Mouse (Mus musculus) forebrain, embryonic 10.5 days (tissue): ENCODE measurements around the gene Gbx2. TPM values are rescaled to one million over a fixed set of nuclear protein-coding genes. Genes with fewer than 3 reads are reported as not detected.

ENCODE experiments used
- DNase-seq: peaks from one replicate; pipeline ENCODE4 v3.0.0-alpha.2; 2017; ENCODE audit warnings: low spot score; ENCODE audit errors: extremely low spot score
- H3K27ac ChIP-seq: fragments of 300-500 bp; sonication (generic); 2 replicates; pipeline ENCODE4 v1.5.1; 2016; ENCODE audit warnings: mild to moderate bottlenecking
- H3K27me3 ChIP-seq: fragments of 300-500 bp; sonication (generic); 2 replicates; pipeline ENCODE4 v1.6.1; 2016; ENCODE audit warnings: mild to moderate bottlenecking; ENCODE audit not compliant: poor library complexity, severe bottlenecking
- H3K36me3 ChIP-seq: fragments of 300-500 bp; sonication (generic); replicated peaks from 2 replicates; pipeline ENCODE4 v1.6.1; 2016; ENCODE audit warnings: mild to moderate bottlenecking, moderate library complexity
- H3K4me1 ChIP-seq: fragments of 300-500 bp; sonication (generic); 2 replicates; pipeline ENCODE4 v1.6.1; 2016
- H3K4me3 ChIP-seq: fragments of 300-500 bp; sonication (generic); 2 replicates; pipeline ENCODE4 v1.5.1; 2016; ENCODE audit warnings: mild to moderate bottlenecking, moderate library complexity
- H3K9me3 ChIP-seq: fragments of 300-500 bp; sonication (generic); 2 replicates; pipeline ENCODE4 v1.6.1; 2016; ENCODE audit warnings: mild to moderate bottlenecking, moderate library complexity
- WGBS: fragments of 180-500 bp; shearing (Covaris S2); methylation state at CpG from one replicate; pipeline ENCODE4 v1.1.7; 2016; 5-methylcytosine and 5-hydroxymethylcytosine counted together
- polyA plus RNA-seq: library from polyadenylated mRNA; unstranded; fragments of >200 nt; fragmentation: Nextera tagmentation; extraction: Ambion mirVana; gene quantifications from 2 replicates; pipeline ENCODE4 v1.2.1, GENCODE M21; 2016

The Gbx2 gene
- polyA plus RNA-seq, 1 experiment from 2014 or later, result 1.2 TPM

DNA sequence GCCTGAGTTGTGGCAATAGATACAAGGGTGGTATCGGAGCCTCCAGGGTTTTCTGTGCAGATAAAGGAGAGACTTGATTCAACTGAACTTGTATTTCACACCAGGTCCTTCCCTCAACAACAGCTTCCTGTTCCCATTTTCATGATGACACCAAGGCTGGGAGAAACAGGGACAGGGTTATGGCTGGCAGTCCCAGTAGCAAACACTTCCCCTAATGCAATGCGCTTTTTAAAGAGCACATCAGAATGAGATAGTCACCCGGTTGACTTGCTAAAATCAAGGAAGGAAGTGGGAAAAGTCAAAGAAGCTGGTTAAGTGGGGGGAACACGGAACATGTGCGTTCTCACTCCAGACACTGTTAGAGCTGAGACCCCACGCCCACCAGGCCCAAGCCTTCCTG, 39.6 kb downstream of the Gbx2 start:
- DNase-seq, result no peak
- 90% methylated on average over 6 of the region's 6 CpGs for WGBS
- Histone ChIP-seq H3K4me1 (peaks cover 36% of the 10 kb centered on the region), H3K36me3 (peaks cover 60% of the 10 kb centered on the region), H3K27ac (no peak overlapping the region), H3K9me3 (no peaks in the 10 kb centered on the region), H3K4me3 (no peak overlapping the region), H3K27me3 (peaks cover 85% of the 10 kb centered on the region)

DNA sequence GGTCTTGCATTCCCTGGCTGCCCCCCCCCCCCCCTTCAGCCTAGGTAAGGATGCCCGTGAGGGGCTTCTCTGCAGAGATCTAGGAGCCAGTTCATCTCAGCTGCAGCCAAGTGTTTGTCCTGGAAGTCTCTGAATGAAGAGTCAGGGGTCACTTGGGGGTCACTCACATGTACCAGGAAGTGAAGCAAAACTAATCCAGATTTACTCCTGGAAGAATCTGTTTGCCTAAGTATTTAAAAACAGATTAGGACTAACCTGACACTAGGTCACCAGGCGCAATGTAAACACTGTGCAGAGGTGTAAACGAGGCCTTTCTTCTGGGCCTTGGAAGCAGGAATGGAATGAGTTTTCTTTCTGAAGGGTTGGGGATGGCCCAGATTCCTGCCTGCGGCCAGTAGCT, 45.3 kb downstream of the Gbx2 start:
- peaks cover 50% of the 10 kb centered on the region for H3K36me3 ChIP-seq
- no peak for DNase-seq
- WGBS, result 10% methylated on average over 4 of the region's 4 CpGs
- peaks cover 69% of the 10 kb centered on the region for H3K27me3 ChIP-seq
- H3K4me1 ChIP-seq, result peaks cover 38% of the 10 kb centered on the region
- H3K9me3 ChIP-seq, result no peaks in the 10 kb centered on the region
- H3K27ac ChIP-seq, result no peak overlapping the region
- no peak overlapping the region for H3K4me3 ChIP-seq

DNA sequence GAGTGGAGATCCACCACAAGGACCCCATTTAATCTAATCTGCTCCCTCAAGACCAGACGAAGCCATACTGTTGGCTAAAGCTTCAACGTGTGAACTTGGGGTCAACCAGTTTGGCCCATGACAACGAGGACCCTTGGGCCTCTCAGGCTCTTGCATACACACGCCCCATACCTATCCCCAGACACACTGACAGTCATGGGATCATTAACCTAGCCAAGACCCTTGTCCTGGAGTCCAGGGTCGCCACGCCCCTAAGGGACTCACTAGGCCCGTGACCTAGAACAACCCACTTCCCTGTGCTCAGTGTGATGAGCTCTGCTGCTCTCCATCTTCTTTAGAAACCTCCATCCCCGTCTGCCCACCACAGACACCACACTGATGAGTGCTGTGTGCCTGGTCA, 46.6 kb downstream of the Gbx2 start:
- WGBS, result 85% methylated on average over 8 of the region's 8 CpGs
- DNase-seq, result no peak
- Histone ChIP-seq H3K27me3 (peaks cover 65% of the 10 kb centered on the region), H3K4me1 (peaks cover 52% of the 10 kb centered on the region), H3K9me3 (no peaks in the 10 kb centered on the region), H3K27ac (no peak overlapping the region), H3K36me3 (peaks cover 37% of the 10 kb centered on the region), H3K4me3 (no peak overlapping the region)

DNA sequence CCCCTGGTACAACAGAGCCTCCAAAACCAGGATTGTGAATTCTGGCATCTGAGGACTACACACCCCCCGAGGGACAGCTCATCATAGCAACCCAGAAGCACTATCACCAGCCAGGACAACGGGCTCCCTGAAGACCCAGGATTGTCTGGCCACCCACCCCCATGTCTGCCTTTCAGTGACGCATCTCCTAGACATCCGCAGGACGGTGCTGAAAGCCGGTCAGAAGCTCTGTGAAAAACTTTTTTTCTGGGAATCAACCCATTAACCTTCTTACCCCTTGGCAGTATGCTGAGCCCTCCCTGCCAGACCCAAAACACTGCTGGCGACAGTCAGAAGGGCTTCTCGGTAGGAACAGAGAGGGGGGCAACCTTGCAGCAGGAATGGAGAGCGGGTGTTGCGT, 50.1 kb downstream of the Gbx2 start:
- H3K36me3 ChIP-seq, result peaks cover 13% of the 10 kb centered on the region; the same call in 1 of the 2 replicates
- H3K27me3 ChIP-seq, result peaks cover 60% of the 10 kb centered on the region
- H3K4me3 ChIP-seq, result no peak overlapping the region
- WGBS, result 81% methylated on average over 10 of the region's 10 CpGs
- H3K27ac ChIP-seq, result no peak overlapping the region
- peaks cover 62% of the 10 kb centered on the region for H3K4me1 ChIP-seq
- no peaks in the 10 kb centered on the region for H3K9me3 ChIP-seq
- DNase-seq, result no peak

DNA sequence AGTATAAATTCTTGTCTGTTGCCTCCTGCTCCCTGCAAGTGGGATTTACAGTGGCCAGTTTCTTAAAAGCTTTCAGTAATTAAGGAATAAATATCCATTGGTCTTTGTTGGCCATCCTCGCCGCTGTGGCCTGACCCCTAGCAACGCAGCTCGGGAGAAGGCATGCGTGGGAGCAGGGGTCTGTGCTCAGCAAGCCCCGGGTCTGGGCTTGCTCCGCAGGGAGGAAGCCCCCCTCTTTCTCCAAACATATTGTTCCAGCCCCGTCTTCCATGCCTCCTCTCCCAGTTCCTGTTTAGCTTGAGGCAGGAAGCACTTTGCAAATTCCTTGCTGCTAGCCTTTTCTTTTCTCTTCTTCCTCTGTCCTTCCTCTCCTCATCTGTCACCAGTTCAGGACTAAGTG, 50.8 kb downstream of the Gbx2 start:
- H3K36me3 ChIP-seq, result peaks cover 13% of the 10 kb centered on the region; the same call in 1 of the 2 replicates
- DNase-seq, result no peak
- peaks cover 62% of the 10 kb centered on the region for H3K4me1 ChIP-seq
- H3K9me3 ChIP-seq, result no peaks in the 10 kb centered on the region
- H3K4me3 ChIP-seq, result no peak overlapping the region
- WGBS, result 41% methylated on average over 8 of the region's 8 CpGs
- peaks cover 67% of the 10 kb centered on the region for H3K27me3 ChIP-seq
- no peak overlapping the region for H3K27ac ChIP-seq

DNA sequence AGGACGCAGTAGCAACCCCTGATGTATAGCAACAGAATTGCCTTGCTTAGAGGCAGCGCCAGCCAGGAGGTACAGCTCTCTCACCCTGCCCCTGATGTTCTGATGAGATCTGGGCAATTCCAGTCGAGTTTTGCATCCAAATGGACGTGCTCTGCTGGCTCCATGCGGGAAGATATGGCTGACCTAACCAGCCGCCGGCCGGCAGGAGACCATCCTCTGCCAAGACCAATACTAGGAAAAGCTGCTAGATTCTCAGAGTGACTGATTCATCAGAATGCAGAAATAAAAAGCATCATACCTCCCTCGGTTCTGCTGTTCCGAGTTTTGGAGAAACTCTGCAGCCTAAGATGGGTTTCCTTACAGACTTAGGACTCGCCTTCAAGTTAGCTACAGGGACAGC, 52.5 kb downstream of the Gbx2 start:
- H3K27ac ChIP-seq, result no peak overlapping the region
- 87% methylated on average over 11 of the region's 11 CpGs for WGBS
- no peak overlapping the region for H3K4me3 ChIP-seq
- DNase-seq, result no peak
- peaks cover 13% of the 10 kb centered on the region; the same call in 1 of the 2 replicates for H3K36me3 ChIP-seq
- no peaks in the 10 kb centered on the region for H3K9me3 ChIP-seq
- peaks cover 67% of the 10 kb centered on the region for H3K27me3 ChIP-seq
- H3K4me1 ChIP-seq, result peaks cover 47% of the 10 kb centered on the region

Other genes starting within 250 kb of the Gbx2 start
- gene Asb18, start 83.5 kb upstream of the Gbx2 start, polyA plus RNA-seq, result not detected in 2 replicates
- 0.10 and 0.27 TPM in 2 replicates for gene Iqca, start 222.2 kb upstream of the Gbx2 start, polyA plus RNA-seq